Mouse (Mus musculus): ENCODE measurements at regions not wholly inside any gene's neighbourhood (a gene's known extent, or its start where the extent isn't known, plus 50 kb on each side); places are given as distances from the start of the nearest gene placed in this dataset.

DNA sequence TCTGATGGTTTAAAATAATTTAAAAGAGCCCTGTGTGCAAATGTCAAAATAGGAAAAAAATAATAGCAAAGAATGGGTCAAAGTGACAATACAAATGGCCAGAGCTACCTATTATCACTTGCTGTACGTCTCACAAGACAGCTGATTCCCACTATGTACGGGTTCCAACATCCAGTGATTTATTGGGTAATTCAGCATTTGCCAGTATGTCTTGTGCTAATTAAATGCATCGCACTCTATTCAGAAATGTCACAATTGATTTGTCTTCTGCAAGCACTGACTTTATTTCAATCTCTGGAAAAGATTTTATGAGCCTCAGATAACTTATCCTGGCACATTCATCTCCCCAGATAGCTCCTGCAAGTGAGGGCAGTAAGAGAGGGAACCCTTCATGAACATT is 55.1 kb upstream of the Pter start:
- no peak overlapping the region for H3K9ac ChIP-seq
- no peaks in the 10 kb centered on the region for H3K36me3 ChIP-seq
- no peak overlapping the region for H3K4me2 ChIP-seq (replicated peaks)
- H3K27me3 ChIP-seq (replicated peaks), result no peaks in the 10 kb centered on the region
- no peak overlapping the region for H3K4me3 ChIP-seq (replicated peaks)
- H3K27ac ChIP-seq, result no peak overlapping the region
- H3K9me3 ChIP-seq, result no peaks in the 10 kb centered on the region
- WGBS, result 73% methylated on average over 3 of the region's 3 CpGs
- H3K4me1 ChIP-seq (replicated peaks), result no peaks in the 10 kb centered on the region
- no peak for ATAC-seq

Measured in intestine, embryonic 15.5 days (tissue).